Mouse (Mus musculus): ENCODE results near the gene Slc9a3r1.

Slc9a3r1 gene

GRCm38 (mm10) chr11:115194693-115195092 is 31.6 kb downstream of the Slc9a3r1 start:
- no peak for DNase-seq

- no peak for DNase-seq
These were observed 32.8 kb downstream of the Slc9a3r1 start for GRCm38 (mm10) chr11:115195933-115196332.

DNA sequence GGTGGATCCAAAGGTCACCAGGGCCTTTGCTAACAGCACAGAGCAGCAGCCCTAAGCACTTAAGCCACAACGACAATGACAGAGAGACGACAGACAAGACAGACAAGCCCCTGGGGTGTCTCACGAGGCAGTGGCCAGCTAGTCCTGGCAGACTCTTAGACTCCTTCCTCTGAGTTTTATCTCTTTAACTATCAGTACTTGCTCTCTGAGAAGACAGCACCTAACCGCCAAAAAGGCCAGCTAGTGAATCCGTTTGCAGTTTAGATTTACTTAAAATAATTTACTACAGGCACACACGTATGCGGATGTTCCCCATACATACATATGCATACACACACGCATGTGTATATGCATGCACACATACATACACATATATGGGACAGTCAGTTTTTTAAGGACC is 34.4 kb downstream of the Slc9a3r1 start:
- DNase-seq, result no peak

DNA sequence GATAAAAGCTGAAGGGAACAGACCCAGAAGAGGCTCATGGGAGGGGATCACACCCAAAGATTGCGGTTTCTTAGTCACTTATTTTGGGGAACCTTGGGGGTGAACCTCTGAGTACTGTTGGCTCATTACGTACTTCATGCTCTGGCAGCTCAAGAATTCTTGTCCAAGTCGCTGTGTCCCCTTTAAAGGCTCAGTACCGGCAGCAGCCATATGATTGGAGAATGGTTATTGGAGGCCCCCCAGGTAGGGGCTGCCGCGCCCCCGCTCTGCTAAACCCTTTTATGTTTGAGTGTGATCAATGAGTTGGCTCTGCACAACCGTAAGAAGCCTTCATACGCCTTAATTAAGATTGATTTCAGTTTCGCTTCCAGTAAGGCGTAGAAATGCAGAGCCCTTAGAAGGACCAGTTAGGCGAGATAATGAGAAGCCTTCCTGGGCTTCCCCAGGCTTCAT is 35.8 kb downstream of the Slc9a3r1 start:
- no peak for DNase-seq

GRCm38 (mm10) chr11:115200520-115200919 is 37.4 kb downstream of the Slc9a3r1 start:
- DNase-seq, result no peak

- peak; percentile 80 to 87 for DNase-seq
These were observed 39.2 kb downstream of the Slc9a3r1 start for GRCm38 (mm10) chr11:115202316-115202715.

- DNase-seq, result no peak
These were observed 39.6 kb downstream of the Slc9a3r1 start for GRCm38 (mm10) chr11:115202756-115203155.

DNA sequence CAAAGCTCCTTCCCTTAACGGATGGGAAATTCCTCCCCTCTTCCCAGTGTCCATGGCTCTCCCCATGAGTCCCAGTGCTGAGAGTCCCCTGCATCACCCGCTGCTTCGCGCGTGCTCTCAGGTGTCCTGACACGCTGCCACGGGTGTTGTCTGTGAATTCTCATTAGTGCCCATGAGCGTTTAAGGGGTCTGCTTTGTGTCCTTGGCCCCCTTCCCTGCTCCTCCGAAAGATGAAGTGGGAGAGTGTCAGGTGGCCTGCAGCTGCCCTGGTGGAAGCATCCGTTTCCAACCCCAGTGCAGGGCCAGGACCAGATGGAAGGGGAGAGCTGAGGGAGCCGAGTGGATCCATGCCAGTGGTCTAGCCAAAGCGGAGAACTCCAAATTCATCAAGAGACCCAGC is 45.0 kb downstream of the Slc9a3r1 start:
- no peak for DNase-seq

DNA sequence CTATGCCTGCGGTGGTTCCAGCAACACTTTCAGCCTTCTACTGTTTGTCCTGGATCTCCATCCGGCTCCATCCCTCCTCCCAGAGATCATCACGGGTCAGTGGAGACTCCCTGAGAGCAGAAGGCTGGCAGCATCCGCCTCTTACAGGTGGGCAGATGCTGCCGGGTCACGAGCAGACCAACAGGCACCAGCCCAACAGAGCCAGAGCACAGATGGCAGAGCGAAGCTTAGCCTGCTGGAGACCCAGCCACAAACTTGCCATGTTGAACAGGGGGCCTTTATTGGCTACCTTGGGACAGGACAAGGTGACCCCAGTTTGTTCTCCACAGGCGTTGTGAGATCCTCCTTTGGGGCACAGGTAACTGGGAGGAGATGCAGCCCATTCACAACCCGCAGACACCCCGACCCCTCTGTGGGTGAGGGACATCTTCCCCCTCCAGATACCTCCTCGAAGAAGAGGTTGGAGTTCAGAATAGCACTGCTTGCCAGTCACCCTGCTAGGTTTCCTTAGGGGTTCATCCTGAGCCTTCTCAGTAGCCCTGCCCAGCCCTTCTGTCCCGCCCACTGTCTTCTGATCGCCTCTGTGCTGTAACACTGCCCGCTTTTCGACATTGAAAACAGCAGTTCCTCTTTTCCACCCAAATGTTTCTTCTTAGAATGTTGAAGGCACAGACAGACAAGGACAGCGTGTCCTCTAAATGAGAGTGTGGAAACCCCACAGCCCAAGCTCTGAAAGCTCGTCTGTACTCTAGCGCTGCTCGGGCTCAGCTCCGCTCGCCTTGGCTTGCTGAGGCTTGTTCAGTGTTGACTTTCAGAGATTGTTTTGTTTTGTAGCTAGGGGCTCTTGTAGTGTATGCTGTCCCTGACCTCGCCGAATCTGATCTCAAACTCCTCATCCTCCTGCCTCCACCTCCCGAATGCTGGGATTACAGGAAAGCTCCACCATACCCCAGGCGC is 45.9 kb downstream of the Slc9a3r1 start:
- DNase-seq, result no peak

- DNase-seq, result no peak
These were observed 46.8 kb downstream of the Slc9a3r1 start for GRCm38 (mm10) chr11:115209958-115210357.

DNA sequence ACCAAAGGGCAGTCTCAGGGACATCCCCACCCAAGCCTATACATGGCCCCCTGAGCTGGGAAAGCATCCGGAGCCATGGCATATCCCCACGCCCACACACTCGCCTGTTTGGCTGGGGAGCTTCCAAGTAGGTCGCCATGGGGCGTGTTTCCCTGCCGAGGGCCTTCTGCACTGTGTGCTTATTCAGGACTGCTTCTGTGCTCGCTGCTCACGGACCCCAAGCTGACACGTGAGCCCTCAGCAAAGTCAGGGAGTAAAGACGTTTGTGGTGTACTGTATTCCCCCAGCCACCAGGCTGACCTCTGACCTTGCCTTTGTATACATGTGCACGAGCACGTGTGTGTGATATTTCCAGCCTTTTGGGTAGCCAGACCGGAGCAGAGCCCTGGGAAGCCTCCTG is 49.0 kb downstream of the Slc9a3r1 start:
- DNase-seq, result no peak

- no peak for DNase-seq
These were observed 52.0 kb downstream of the Slc9a3r1 start for GRCm38 (mm10) chr11:115215123-115215522.

GRCm38 (mm10) chr11:115217439-115218410 is 54.6 kb downstream of the Slc9a3r1 start:
- DNase-seq, result no peak

- DNase-seq, result peak in 1 of 2 experiments; percentile 62
These were observed 56.1 kb downstream of the Slc9a3r1 start for GRCm38 (mm10) chr11:115219263-115219662.

DNA sequence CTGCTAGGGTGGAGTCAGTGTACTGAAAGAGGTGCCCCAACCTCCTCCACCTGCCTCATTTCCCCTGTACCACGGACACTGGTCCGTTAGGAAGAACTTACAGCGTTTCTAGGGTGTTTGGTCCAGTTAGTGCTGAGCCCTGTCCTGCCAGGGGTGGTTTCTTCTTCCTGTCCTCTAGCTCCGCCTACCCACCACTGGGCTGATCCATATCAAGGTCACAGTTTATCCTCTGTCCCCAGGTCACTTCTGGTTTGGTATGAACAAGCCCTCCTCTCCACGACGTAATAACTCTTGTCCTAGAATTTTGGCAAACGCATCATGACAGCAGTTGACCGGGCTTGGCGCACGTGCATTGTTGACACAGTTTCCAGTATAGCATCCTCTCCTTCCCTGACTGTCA is 56.5 kb downstream of the Slc9a3r1 start:
- no peak for DNase-seq

- peak in 1 of 2 experiments; percentile 47 for DNase-seq
These were observed 58.9 kb downstream of the Slc9a3r1 start for GRCm38 (mm10) chr11:115222077-115222476.

DNA sequence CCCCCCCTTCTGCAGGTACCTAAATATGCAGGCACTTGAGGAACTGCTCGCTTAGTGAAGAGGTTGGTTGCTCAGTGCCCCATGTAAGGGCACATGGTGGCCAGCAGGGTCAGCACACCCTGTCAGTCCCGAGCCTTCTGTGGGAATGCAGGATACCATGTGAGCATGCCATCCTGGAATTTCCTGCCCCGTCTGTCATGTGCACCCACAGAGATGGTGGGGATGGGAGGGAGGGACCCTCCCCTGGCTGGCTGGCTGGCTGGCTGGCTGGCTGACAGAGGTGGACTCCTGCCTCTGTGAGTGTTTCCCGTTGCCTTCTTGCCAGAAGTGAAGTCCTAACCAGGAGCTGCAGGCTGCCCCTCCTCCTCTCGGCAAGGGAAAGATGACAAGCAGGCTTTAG is 59.4 kb downstream of the Slc9a3r1 start:
- DNase-seq, result no peak

DNA sequence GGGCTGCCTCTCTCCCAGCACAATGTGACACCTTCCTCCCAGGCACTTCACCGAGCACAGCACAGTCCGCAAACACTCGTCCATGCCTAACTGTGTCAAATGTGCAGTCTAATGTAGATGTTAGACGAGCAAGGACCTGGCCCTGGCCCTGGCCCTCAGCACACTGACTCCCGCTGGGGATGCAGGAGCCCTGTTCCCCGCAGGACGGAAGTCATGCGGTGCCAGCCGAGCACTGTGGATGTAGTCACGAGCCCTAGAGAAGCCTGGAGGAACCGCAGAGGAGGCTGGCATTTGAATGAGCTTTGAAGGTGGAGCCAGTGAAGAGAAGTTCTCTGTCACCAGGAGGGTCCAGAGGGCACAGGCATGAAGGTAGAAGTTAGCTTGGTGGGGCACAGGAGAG is 60.3 kb downstream of the Slc9a3r1 start:
- DNase-seq, result no peak

- DNase-seq, result no peak
These were observed 60.7 kb downstream of the Slc9a3r1 start for GRCm38 (mm10) chr11:115223877-115224276.

GRCm38 (mm10) chr11:115224889-115225288 is 61.7 kb downstream of the Slc9a3r1 start:
- DNase-seq, result peak in 1 of 2 experiments; percentile 62

- no peak for DNase-seq
These were observed 62.2 kb downstream of the Slc9a3r1 start for GRCm38 (mm10) chr11:115225301-115225700.

GRCm38 (mm10) chr11:115226811-115227491 is 63.8 kb downstream of the Slc9a3r1 start:
- DNase-seq, result no peak

DNA sequence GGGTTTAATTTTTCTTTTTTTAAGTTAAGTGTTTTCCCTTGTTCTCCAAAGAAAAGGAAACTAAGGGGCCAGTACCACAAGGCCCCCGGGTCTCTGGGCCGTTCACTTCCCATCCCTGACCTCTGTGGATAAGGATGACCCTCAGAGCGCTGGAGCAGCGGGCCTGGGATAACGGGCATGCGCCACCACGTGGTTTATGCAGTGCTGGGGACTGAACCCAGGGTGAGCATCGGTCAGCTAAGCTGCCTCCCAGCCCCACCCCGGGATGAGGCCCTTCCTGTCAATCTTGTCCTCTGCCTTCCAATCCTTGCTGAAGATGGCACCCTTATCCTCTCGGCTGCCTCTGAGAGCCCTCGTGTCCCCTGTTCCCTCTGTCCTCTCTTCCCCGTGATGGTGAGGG is 64.5 kb downstream of the Slc9a3r1 start:
- no peak for DNase-seq

Measured in kidney, postnatal 25 days (tissue).